Mouse (Mus musculus): ENCODE data around the gene Armh2. TPM values are rescaled to one million over a fixed set of nuclear protein-coding genes. Genes with fewer than 3 reads are reported as not detected.

Gene Armh2
- 0.26 TPM in 1 of 2 replicates, not detected in the other for polyA plus RNA-seq (2014; fragmentation: Nextera tagmentation; extraction: Ambion mirVana)

DNA sequence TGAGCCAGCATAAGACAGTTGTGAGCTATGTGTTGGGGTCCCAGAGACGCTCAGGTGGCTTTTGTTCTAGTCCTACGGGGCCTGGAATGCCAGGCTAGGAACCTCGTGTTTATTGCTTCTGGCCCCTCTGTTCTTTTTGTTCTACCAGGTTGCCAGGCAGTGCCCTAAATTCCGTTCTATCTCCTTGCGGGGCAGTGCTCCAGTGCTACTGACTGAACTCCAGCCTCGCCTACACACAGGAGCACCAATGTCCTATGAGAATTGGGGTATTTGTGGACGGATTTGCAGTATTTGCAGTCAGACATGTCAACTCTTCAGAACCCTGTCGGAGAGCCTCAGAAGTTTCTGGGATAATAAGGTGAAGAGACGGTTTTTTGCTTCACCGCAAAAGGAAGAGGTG, at the start of gene Armh2:
Gene Armh2, plus strand, starts transcription at position 205 of the 400 bp plus-strand sequence.
- no peaks in the 10 kb centered on the region for H3K27me3 ChIP-seq (ENCODE audit: control insufficient read depth, insufficient read depth, low read length)
- no peaks in the 10 kb centered on the region for H3K4me1 ChIP-seq (ENCODE audit: control insufficient read depth, insufficient read depth, low read length)
- DNase-seq (ENCODE audit: low spot score, missing footprints) (peak; percentile 74), ATAC-seq (ENCODE audit: low FRiP score) (no peak)
- H3K9ac ChIP-seq (ENCODE audit: low read length), result no peak within 1 kb of the TSS
- no peak within 1 kb of the TSS for H3K27ac ChIP-seq (ENCODE audit: low read depth, low read length)
- no peaks in the 10 kb centered on the region for H3K36me3 ChIP-seq (ENCODE audit: control insufficient read depth, insufficient read depth, low read length)
- H3K4me2 ChIP-seq, result no peak within 1 kb of the TSS
- H3K4me3 ChIP-seq (ENCODE audit: low read depth, low read length), result no peak within 1 kb of the TSS
- no peaks in the 10 kb centered on the region for H3K9me3 ChIP-seq (ENCODE audit: control insufficient read depth, low read length)
- 91% methylated on average over 10 of the region's 10 CpGs for WGBS

DNA sequence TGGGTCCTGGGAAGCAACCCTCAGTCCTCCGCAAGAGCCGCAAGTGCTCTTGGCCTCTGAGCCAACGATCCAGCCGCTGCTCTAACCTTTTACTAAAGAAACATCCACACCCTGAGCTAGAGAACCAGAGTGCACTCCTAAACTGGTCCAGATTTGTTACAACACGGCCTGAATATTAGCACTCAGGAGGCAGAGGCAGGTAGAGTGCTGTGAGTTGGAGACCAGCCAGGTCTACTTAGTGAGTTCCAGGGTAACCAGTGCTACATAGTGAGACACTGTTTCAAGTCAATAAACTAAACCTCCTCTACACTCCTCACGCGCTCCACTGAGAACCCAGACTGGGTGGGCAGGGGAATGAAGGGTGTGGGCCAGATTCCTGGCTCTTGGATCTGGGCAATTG, 47.7 kb upstream of the Armh2 start:
- Histone ChIP-seq H3K36me3 (ENCODE audit: control insufficient read depth, insufficient read depth, low read length) (no peaks in the 10 kb centered on the region), H3K9ac (ENCODE audit: low read length) (no peak overlapping the region), H3K4me1 (ENCODE audit: control insufficient read depth, insufficient read depth, low read length) (no peaks in the 10 kb centered on the region), H3K9me3 (ENCODE audit: control insufficient read depth, low read length) (no peaks in the 10 kb centered on the region), H3K4me2 (no peak overlapping the region), H3K27ac (ENCODE audit: low read depth, low read length) (no peak overlapping the region), H3K27me3 (ENCODE audit: control insufficient read depth, insufficient read depth, low read length) (no peaks in the 10 kb centered on the region), H3K4me3 (ENCODE audit: low read depth, low read length) (no peak overlapping the region)
- no peak for ATAC-seq (ENCODE audit: low FRiP score)
- no peak for DNase-seq (ENCODE audit: low spot score, missing footprints)
- 85% methylated on average over 7 of the region's 7 CpGs for WGBS

DNA sequence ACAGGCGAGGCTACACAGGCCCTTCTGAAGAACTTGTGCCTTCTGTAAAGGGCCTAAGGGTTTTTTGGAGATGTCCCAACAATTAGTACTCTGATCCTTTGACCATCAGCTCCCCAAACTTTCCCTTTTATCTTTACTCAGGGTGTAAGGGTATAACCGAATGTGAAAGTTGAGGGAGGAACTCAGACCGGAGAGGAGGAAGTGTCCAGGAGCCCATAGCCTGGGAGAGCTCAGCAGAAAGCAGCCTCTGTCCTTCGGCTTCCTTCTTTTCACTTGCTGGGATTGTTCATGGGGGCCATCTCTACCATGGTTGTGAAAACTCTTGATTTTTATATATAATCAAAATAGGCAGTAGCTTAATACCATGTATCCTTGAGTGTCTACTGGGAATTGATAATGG, 42.3 kb upstream of the Armh2 start:
- Histone ChIP-seq H3K27ac (ENCODE audit: low read depth, low read length) (no peak overlapping the region), H3K9me3 (ENCODE audit: control insufficient read depth, low read length) (no peaks in the 10 kb centered on the region), H3K36me3 (ENCODE audit: control insufficient read depth, insufficient read depth, low read length) (no peaks in the 10 kb centered on the region), H3K4me2 (no peak overlapping the region), H3K4me1 (ENCODE audit: control insufficient read depth, insufficient read depth, low read length) (no peaks in the 10 kb centered on the region), H3K4me3 (ENCODE audit: low read depth, low read length) (no peak overlapping the region), H3K27me3 (ENCODE audit: control insufficient read depth, insufficient read depth, low read length) (no peaks in the 10 kb centered on the region), H3K9ac (ENCODE audit: low read length) (no peak overlapping the region)
- ATAC-seq (ENCODE audit: low FRiP score) (no peak), DNase-seq (ENCODE audit: low spot score, missing footprints) (no peak)
- WGBS, result 90% methylated on average over 4 of the region's 4 CpGs

GRCm38 (mm10) chr13:24702128-24702527, 38.9 kb upstream of the Armh2 start:
- Histone ChIP-seq H3K4me2 (no peak overlapping the region), H3K9me3 (ENCODE audit: control insufficient read depth, low read length) (no peaks in the 10 kb centered on the region), H3K9ac (ENCODE audit: low read length) (no peak overlapping the region), H3K36me3 (ENCODE audit: control insufficient read depth, insufficient read depth, low read length) (no peaks in the 10 kb centered on the region), H3K4me1 (ENCODE audit: control insufficient read depth, insufficient read depth, low read length) (no peaks in the 10 kb centered on the region), H3K4me3 (ENCODE audit: low read depth, low read length) (no peak overlapping the region), H3K27ac (ENCODE audit: low read depth, low read length) (no peak overlapping the region), H3K27me3 (ENCODE audit: control insufficient read depth, insufficient read depth, low read length) (no peaks in the 10 kb centered on the region)
- no peak for DNase-seq (ENCODE audit: low spot score, missing footprints)
- no peak for ATAC-seq (ENCODE audit: low FRiP score)
- 86% methylated on average over 5 of the region's 5 CpGs for WGBS

DNA sequence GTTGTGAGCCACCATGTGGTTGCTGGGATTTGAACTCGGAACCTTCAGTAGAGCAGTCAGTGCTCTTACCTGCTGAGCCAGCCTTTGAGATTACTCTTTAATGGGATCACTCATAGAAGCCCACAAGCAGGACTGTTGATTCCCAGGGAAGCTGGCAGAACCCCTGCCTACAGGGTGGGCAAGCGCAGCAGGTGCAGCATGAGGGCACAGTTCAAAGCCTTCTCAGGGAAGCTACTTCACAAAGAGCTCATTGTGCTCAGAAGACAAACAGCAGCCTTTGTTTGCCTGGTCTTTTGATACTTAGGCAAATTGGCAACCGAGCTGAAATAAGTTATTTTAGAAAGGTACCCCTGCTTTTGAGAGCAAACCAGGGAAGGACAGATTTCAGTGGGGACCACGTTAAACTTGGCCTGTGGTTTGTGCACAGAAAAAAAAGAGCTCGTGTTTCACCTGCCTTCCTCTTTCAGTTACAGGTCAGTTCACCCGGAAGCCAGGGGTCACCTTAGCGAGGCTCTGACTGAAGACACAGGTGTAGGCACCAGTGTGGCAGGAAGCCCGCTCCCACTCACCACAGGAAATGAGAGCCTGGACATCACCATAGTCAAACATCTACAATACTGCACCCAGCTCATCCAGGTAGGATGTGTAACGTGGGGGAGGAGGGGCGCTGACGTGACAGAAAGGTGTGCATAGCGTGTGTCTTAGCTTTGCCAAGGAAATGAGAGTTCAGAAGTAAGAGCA, 31.2 kb upstream of the Armh2 start:
- H3K4me1 ChIP-seq (ENCODE audit: control insufficient read depth, insufficient read depth, low read length), result no peaks in the 10 kb centered on the region
- DNase-seq (ENCODE audit: low spot score, missing footprints) (no peak), ATAC-seq (ENCODE audit: low FRiP score) (no peak)
- H3K27ac ChIP-seq (ENCODE audit: low read depth, low read length), result no peak overlapping the region
- WGBS, result 73% methylated on average over 12 of the region's 12 CpGs
- H3K9me3 ChIP-seq (ENCODE audit: control insufficient read depth, low read length), result no peaks in the 10 kb centered on the region
- H3K36me3 ChIP-seq (ENCODE audit: control insufficient read depth, insufficient read depth, low read length), result no peaks in the 10 kb centered on the region
- no peak overlapping the region for H3K9ac ChIP-seq (ENCODE audit: low read length)
- no peak overlapping the region for H3K4me3 ChIP-seq (ENCODE audit: low read depth, low read length)
- no peak overlapping the region for H3K4me2 ChIP-seq
- H3K27me3 ChIP-seq (ENCODE audit: control insufficient read depth, insufficient read depth, low read length), result no peaks in the 10 kb centered on the region

GRCm38 (mm10) chr13:24710968-24711367, 30.1 kb upstream of the Armh2 start:
- Histone ChIP-seq H3K4me1 (ENCODE audit: control insufficient read depth, insufficient read depth, low read length) (0 out of 2 replicates have a peak, but pooled peaks cover 2% of the 10 kb centered on the region), H3K36me3 (ENCODE audit: control insufficient read depth, insufficient read depth, low read length) (no peaks in the 10 kb centered on the region), H3K27ac (ENCODE audit: low read depth, low read length) (no peak overlapping the region), H3K4me3 (ENCODE audit: low read depth, low read length) (no peak overlapping the region), H3K4me2 (no peak overlapping the region), H3K27me3 (ENCODE audit: control insufficient read depth, insufficient read depth, low read length) (no peaks in the 10 kb centered on the region), H3K9me3 (ENCODE audit: control insufficient read depth, low read length) (no peaks in the 10 kb centered on the region), H3K9ac (ENCODE audit: low read length) (no peak overlapping the region)
- WGBS, result 69% methylated on average over 7 of the region's 7 CpGs
- DNase-seq (ENCODE audit: low spot score, missing footprints) (no peak), ATAC-seq (ENCODE audit: low FRiP score) (no peak)

- Histone ChIP-seq H3K36me3 (ENCODE audit: control insufficient read depth, insufficient read depth, low read length) (no peaks in the 10 kb centered on the region), H3K4me1 (ENCODE audit: control insufficient read depth, insufficient read depth, low read length) (0 out of 2 replicates have a peak, but pooled peaks cover 2% of the 10 kb centered on the region), H3K4me3 (ENCODE audit: low read depth, low read length) (no peak overlapping the region), H3K9ac (ENCODE audit: low read length) (no peak overlapping the region), H3K27me3 (ENCODE audit: control insufficient read depth, insufficient read depth, low read length) (no peaks in the 10 kb centered on the region), H3K27ac (ENCODE audit: low read depth, low read length) (no peak overlapping the region), H3K9me3 (ENCODE audit: control insufficient read depth, low read length) (no peaks in the 10 kb centered on the region), H3K4me2 (no peak overlapping the region)
- ATAC-seq (ENCODE audit: low FRiP score) (no peak), DNase-seq (ENCODE audit: low spot score, missing footprints) (no peak)
- 83% methylated on average over 7 of the region's 7 CpGs for WGBS
Observed at GRCm38 (mm10) chr13:24712581-24713130, 28.4 kb upstream of the Armh2 start.

DNA sequence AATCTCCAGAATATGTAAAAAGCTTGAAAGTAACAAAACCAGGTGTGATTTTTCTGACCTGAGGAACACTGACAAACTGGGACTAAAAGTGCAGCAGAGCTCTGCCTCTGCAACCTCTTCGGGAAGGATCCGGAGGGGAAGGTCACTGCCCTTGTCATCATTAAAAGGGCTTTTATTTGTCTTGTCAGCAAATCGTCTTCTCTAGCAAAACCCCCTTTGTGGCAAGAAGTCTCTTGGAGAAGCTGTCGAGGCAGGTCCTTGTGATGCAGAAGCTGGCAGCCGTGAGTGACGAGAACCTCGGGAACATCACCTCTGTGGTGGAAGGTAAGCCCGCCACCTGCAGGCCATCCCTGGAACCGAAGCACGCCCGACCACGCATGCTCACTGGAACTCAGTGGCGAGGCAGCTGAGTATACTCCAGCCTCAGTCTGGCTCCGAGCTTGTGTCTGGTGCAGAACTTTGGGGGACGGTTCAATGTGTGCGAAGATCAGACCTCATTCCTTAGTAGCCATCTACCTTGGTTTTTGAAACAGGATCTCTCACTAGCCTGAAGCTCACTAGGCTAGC, 27.5 kb upstream of the Armh2 start:
- Histone ChIP-seq H3K27ac (ENCODE audit: low read depth, low read length) (no peak overlapping the region), H3K4me3 (ENCODE audit: low read depth, low read length) (no peak overlapping the region), H3K4me1 (ENCODE audit: control insufficient read depth, insufficient read depth, low read length) (0 out of 2 replicates have a peak, but pooled peaks cover 2% of the 10 kb centered on the region), H3K9me3 (ENCODE audit: control insufficient read depth, low read length) (no peaks in the 10 kb centered on the region), H3K9ac (ENCODE audit: low read length) (no peak overlapping the region), H3K27me3 (ENCODE audit: control insufficient read depth, insufficient read depth, low read length) (no peaks in the 10 kb centered on the region), H3K4me2 (peak overlapping the region; percentile 34), H3K36me3 (ENCODE audit: control insufficient read depth, insufficient read depth, low read length) (no peaks in the 10 kb centered on the region)
- peak; percentile 83 for ATAC-seq (ENCODE audit: low FRiP score)
- peak; percentile 99 for DNase-seq (ENCODE audit: low spot score, missing footprints)
- WGBS, result 10% methylated on average over 16 of the region's 16 CpGs

DNA sequence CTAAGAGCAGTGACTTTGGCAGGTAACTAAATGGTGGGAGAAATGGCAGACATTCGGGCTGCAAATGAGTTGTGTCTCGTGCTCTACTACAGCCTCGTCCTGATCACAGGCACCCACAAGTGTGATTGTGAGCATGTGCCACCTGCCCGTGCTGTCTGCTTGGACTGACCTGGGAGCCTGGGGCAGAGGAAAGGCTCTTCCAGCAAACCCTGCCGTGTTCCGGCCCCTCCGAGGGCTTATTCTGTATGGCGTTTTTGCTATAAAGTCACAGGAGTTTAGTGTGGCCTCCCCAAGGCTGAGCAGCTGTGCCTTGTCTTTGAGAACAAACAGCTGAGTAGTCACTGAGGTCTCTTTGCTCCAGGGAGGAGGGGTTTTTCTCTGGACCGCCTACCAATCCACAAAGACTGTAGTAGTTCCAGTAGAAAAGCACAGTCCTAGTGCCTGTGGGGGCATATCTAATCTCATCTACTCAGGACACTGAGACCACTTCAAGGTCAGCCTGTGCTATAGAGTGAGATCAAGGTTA, 26.6 kb upstream of the Armh2 start:
- Histone ChIP-seq H3K36me3 (ENCODE audit: control insufficient read depth, insufficient read depth, low read length) (no peaks in the 10 kb centered on the region), H3K4me1 (ENCODE audit: control insufficient read depth, insufficient read depth, low read length) (0 out of 2 replicates have a peak, but pooled peaks cover 2% of the 10 kb centered on the region), H3K9ac (ENCODE audit: low read length) (no peak overlapping the region), H3K9me3 (ENCODE audit: control insufficient read depth, low read length) (no peaks in the 10 kb centered on the region), H3K27ac (ENCODE audit: low read depth, low read length) (no peak overlapping the region), H3K4me3 (ENCODE audit: low read depth, low read length) (no peak overlapping the region), H3K27me3 (ENCODE audit: control insufficient read depth, insufficient read depth, low read length) (no peaks in the 10 kb centered on the region), H3K4me2 (no peak overlapping the region)
- no peak for ATAC-seq (ENCODE audit: low FRiP score)
- no peak for DNase-seq (ENCODE audit: low spot score, missing footprints)
- WGBS, result 78% methylated on average over 9 of the region's 9 CpGs
